Mouse (Mus musculus): Measurements from ENCODE around the gene Cbx5. TPM values are rescaled to one million over a fixed set of nuclear protein-coding genes. Genes with fewer than 3 reads are reported as not detected.

Gene Cbx5
- 110 TPM for polyA plus RNA-seq (2015; fragmentation: Illumina TruSeq; extraction: RNeasy Lipid Tissue Mini Kit (QIAGEN cat#74804); ENCODE audit: low read depth, low replicate concordance)

DNA sequence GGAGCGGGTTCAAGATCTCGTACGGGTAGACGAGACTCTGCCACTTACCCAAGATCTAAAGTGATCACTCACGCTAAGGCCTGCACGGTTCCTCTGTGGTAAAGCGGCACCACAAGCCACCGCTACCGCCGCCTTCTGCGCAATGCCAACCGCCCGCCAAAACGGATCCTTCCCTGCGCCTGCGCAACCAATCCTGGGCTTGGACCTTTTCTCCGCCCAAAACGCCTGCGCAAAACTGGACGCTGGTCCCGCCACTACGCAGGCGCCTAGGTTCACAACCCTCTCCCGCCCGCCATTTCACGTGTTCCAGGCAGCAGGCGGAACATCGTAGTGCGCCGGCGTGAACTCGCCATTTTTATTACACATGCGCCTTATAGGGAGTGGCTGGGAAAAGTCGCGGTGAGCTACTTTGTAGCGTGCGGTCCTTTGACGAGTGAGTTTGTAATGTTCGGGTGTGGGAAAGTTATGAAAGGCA lies at the start of gene Cbx5:
Gene Cbx5, minus strand, starts transcription at position 132 of the 475 bp plus-strand sequence.

DNA sequence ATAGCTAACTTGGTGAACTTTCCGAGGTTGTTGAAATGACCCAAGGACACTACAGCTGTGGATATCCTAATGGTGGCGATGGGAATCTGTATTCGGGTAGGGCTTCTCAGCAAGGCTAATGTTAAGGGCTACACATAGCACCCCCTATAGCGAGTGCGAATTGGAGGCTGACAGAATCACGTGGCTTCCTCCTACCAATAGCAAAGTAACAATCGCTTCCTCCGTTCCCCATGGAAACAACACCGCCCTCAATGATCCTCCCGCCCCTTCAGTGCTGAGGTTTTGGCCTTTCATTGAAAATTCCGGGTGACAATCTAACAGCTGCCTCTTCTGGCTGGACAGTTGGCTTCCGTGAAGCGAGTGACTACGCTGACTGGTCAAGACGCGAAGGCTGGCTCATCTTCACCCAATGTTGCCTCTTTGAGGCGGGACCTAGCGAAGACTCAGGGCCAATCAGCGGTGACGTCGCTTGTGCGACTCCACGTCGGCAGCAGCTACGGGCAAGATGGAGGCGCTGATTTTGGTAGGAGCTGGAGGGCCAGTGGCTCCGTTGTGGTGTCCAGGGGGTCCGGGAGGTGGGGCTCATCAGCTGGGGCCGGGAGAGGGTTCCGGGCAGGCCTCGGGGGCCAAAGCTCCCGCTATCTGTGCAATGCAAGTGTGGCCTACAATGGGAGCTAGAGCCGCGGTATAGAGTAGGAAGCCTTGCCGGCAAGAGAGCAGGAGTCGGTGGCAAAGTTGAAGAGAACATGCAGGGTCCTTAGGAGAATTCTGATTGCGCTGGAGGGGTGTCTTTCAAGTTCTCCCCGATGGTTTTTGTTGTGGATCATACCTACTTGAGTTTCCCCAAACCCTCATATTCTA lies 33.0 kb upstream of the Cbx5 start, which contains the start of gene Copz1:
Gene Copz1, plus strand, starts transcription at position 296 of the 861 bp plus-strand sequence.

DNA sequence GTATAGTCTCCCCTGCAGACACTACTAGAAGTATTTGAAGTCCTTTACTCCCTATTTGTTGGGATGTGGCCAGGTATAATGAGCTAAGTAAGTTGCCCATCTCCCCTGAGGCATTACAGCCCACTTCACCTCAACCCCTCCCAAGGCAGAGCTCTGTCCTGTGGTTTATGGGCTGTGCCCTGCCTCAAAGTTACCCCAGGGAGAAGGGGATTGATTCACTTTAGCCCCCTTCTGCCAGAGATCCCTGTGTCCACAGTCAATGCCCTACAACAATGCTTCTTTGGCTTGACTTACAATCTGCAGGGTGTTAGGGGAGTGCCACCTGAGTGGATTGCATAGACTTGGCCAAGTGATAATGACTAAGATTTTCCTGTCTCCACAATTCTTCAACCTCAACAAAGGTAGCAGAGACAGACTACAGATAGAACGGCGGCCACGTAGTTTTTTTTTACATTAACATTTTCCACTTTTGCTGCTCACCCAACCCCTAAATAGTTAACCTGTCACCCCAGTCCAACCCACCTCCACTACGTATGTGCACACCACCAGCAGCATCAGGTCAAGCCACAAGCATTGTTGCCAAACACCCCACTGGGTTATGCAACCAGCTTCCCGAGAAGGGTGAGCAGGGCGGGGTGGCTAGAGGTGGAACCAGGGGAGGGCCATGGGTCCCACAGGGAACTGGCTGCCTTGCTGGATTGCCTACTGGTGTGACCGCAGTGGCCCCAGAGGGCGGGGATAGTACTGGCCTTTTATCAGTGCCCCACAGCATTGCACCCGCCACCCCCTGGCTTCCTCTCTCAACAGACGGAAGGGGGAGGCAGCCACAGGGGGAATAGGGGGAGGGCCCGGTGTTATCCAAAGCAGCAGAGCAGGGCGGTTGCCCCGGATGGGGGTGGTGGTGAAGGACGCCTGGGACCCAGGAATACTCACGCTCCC lies 18.4 kb upstream of the Cbx5 start, which contains the start of gene Nfe2:
Gene Nfe2, minus strand, starts transcription at position 614 of the 939 bp plus-strand sequence.

DNA sequence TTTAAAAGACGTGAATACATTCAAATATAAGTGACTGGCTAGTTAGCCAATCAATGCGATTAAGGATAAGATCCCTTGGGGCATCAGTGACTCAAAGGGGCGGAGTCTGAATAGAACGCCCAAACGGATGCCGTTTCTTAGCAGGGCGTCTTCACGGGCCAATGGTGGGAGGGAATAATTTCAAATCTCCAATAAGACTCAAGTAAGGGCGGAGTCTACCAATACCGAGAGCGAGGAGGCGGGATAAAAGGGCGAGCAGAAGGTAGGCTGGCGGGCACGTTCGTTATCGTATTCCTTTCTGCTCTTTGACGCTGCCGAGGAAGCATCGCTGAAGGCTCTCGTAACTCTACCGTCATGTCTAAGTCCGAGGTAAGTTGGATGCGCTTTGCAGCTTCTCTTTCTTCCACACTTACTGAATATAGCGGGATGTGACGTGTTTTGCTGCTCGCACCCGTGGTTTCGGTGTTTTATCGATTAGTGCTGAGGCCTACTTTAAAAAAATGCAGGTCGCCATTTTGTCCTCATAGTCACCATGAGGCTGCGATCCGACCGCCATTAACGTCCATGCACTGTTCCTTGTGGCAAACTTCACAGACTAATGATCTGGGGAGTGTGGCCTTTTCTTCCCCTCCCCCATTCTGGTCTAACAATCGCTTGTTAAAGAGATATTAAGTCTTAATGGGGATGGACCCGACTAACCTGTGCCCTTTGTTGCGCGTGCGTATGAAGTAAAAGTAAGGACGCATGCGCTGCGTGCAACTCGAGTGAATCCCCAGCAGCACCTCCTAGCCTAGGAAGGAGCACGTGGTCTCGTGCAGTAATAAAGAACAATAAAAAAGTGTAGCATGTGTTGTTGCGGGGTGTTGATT lies 778 bp upstream of the Cbx5 start, which contains the start of gene Hnrnpa1:
Gene Hnrnpa1, plus strand, starts transcription at position 273 of the 869 bp plus-strand sequence.

DNA sequence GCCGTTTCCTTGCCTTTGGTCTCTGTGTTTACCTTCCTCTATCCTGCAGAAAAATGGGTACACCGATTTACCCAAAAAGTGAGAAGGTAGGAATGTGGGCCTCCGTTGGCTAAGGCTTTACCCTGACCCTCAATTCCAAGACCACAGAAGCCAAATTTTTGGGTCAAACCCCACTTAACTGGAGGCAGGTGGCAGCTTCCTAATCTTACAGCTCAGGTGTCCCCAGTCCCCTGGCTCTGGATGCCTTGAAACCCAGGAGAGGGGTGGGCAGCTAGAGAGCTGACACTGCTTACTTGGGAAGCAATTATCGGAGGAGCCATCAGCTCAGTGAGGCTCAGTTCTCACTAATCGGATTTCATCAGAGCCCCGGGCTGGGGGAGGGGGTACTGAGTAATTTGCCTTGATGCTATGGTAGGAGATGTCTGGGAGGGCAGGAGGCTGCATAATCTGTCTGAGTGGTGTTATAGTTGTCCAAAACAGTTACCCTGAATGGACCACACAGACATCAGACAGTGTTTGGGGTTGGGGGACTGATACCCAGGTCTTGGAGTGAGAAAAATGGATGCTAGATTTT lies 72.5 kb downstream of the Cbx5 start, which contains the start of gene Smug1:
Gene Smug1, minus strand, starts transcription at position 51 of the 574 bp plus-strand sequence.

Other genes with a start within 250 kb of the Cbx5 start
- gene Hoxc8, start 249.2 kb downstream of the Cbx5 start, polyA plus RNA-seq (2015; fragmentation: Illumina TruSeq; extraction: RNeasy Lipid Tissue Mini Kit (QIAGEN cat#74804); ENCODE audit: low read depth, low replicate concordance), result not detected
- gene Hoxc6, start 241.6 kb downstream of the Cbx5 start, polyA plus RNA-seq (2015; fragmentation: Illumina TruSeq; extraction: RNeasy Lipid Tissue Mini Kit (QIAGEN cat#74804); ENCODE audit: low read depth, low replicate concordance), result not detected
- gene Hoxc4, start 220.9 kb downstream of the Cbx5 start, polyA plus RNA-seq (2015; fragmentation: Illumina TruSeq; extraction: RNeasy Lipid Tissue Mini Kit (QIAGEN cat#74804); ENCODE audit: low read depth, low replicate concordance), result not detected
- 17.3 TPM for gene Smug1, start 72.7 kb downstream of the Cbx5 start, polyA plus RNA-seq (2015; fragmentation: Illumina TruSeq; extraction: RNeasy Lipid Tissue Mini Kit (QIAGEN cat#74804); ENCODE audit: low read depth, low replicate concordance)
- gene Hnrnpa1, start 616 bp upstream of the Cbx5 start, polyA plus RNA-seq (2015; fragmentation: Illumina TruSeq; extraction: RNeasy Lipid Tissue Mini Kit (QIAGEN cat#74804); ENCODE audit: low read depth, low replicate concordance), result 296 TPM
- gene Nfe2, start 18.6 kb upstream of the Cbx5 start, polyA plus RNA-seq (2015; fragmentation: Illumina TruSeq; extraction: RNeasy Lipid Tissue Mini Kit (QIAGEN cat#74804); ENCODE audit: low read depth, low replicate concordance), result not detected
- 108 TPM for gene Copz1, start 32.9 kb upstream of the Cbx5 start, polyA plus RNA-seq (2015; fragmentation: Illumina TruSeq; extraction: RNeasy Lipid Tissue Mini Kit (QIAGEN cat#74804); ENCODE audit: low read depth, low replicate concordance)
- 0.61 TPM for gene Gpr84, start 70.8 kb upstream of the Cbx5 start, polyA plus RNA-seq (2015; fragmentation: Illumina TruSeq; extraction: RNeasy Lipid Tissue Mini Kit (QIAGEN cat#74804); ENCODE audit: low read depth, low replicate concordance)
- 64.3 TPM for gene Zfp385a, start 100.3 kb upstream of the Cbx5 start, polyA plus RNA-seq (2015; fragmentation: Illumina TruSeq; extraction: RNeasy Lipid Tissue Mini Kit (QIAGEN cat#74804); ENCODE audit: low read depth, low replicate concordance)
- 3.9 TPM for gene Itga5, start 126.9 kb upstream of the Cbx5 start, polyA plus RNA-seq (2015; fragmentation: Illumina TruSeq; extraction: RNeasy Lipid Tissue Mini Kit (QIAGEN cat#74804); ENCODE audit: low read depth, low replicate concordance)
- gene Gtsf1, start 190.7 kb upstream of the Cbx5 start, polyA plus RNA-seq (2015; fragmentation: Illumina TruSeq; extraction: RNeasy Lipid Tissue Mini Kit (QIAGEN cat#74804); ENCODE audit: low read depth, low replicate concordance), result 1.0 TPM
- not detected for gene Gtsf2, start 208.7 kb upstream of the Cbx5 start, polyA plus RNA-seq (2015; fragmentation: Illumina TruSeq; extraction: RNeasy Lipid Tissue Mini Kit (QIAGEN cat#74804); ENCODE audit: low read depth, low replicate concordance)
- gene Nckap1l, start 214.0 kb upstream of the Cbx5 start, polyA plus RNA-seq (2015; fragmentation: Illumina TruSeq; extraction: RNeasy Lipid Tissue Mini Kit (QIAGEN cat#74804); ENCODE audit: low read depth, low replicate concordance), result 7.2 TPM

Data from brain, adult 10 weeks (tissue).